Mouse (Mus musculus) neural tube, embryonic 14.5 days (tissue): ENCODE measurements around the gene Xrcc4. TPM values are rescaled to one million over a fixed set of nuclear protein-coding genes. Genes with fewer than 3 reads are reported as not detected.
"Not testable (repeated sequence)": the region's sequence is repeated elsewhere in the genome, so short reads cannot be mapped to it uniquely, and the experiment has no call there.

Experiments
- ATAC-seq: fragments of 200-750 bp; cut with Nextera tagmentation; 2 replicates; pipeline ENCODE4 v1.8.0; 2017; ENCODE audit warnings: low read depth, mild to moderate bottlenecking, moderate TSS enrichment, moderate library complexity
- H3K27ac ChIP-seq: fragments of 300-500 bp; sonication (generic); 2 replicates; pipeline ENCODE4 v1.5.1; 2014; ENCODE audit warnings: low read depth, mild to moderate bottlenecking, control low read depth, low read length, moderate library complexity, mixed read lengths
- H3K27me3 ChIP-seq: fragments of 300-500 bp; sonication (generic); 2 replicates; pipeline ENCODE4 v1.6.1; 2014; ENCODE audit warnings: low read length; ENCODE audit not compliant: control insufficient read depth, insufficient read depth
- H3K36me3 ChIP-seq: fragments of 300-500 bp; sonication (generic); 2 replicates; pipeline ENCODE4 v1.6.1; 2014; ENCODE audit warnings: low read length, mixed read lengths; ENCODE audit not compliant: control insufficient read depth, insufficient read depth
- H3K4me1 ChIP-seq: fragments of 300-500 bp; sonication (generic); 2 replicates; pipeline ENCODE4 v1.6.1; 2014; ENCODE audit warnings: low read length; ENCODE audit not compliant: control insufficient read depth, insufficient read depth
- H3K4me2 ChIP-seq: fragments of 300-500 bp; sonication (generic); 2 replicates; pipeline ENCODE4 v1.6.1; 2014; ENCODE audit warnings: mild to moderate bottlenecking, low read depth, low read length, control low read depth
- H3K4me3 ChIP-seq: fragments of 300-500 bp; sonication (generic); 2 replicates; pipeline ENCODE4 v1.5.1; 2014; ENCODE audit warnings: low read depth, low read length, control low read depth, mixed read lengths
- H3K9ac ChIP-seq: fragments of 300-500 bp; sonication (generic); replicated peaks from 2 replicates; pipeline ENCODE4 v1.6.1; 2014; ENCODE audit warnings: low read depth, mild to moderate bottlenecking, control low read depth, low read length, mixed read lengths
- H3K9me3 ChIP-seq: fragments of 300-500 bp; sonication (generic); 2 replicates; pipeline ENCODE4 v1.6.1; 2016; ENCODE audit warnings: low read length; ENCODE audit not compliant: control insufficient read depth
- whole genome bisulfite sequencing: fragments of 180-500 bp; shearing (Covaris S2); extraction: QIAGEN DNeasy Blood & Tissue Kit; methylation state at CpG from one replicate; pipeline ENCODE4 v1.1.7; 2014; 5-methylcytosine and 5-hydroxymethylcytosine counted together
- polyA plus RNA-seq: library from polyadenylated mRNA; unstranded; fragments of >200 nt; fragmentation: Nextera tagmentation; extraction: Ambion mirVana; gene quantifications from 2 replicates; pipeline ENCODE4 v1.2.1, GENCODE M21; 2014

The Xrcc4 gene
- polyA plus RNA-seq: 14.5 and 17.5 TPM in 2 replicates

GRCm38 (mm10) chr13:90088962-90089824, at the start of gene Xrcc4, which contains the start of gene Tmem167:
TSS of gene Xrcc4 (minus strand) at chr13:90089608.
TSS of gene Tmem167 (plus strand) at chr13:90089123.
- H3K27me3 ChIP-seq: no peaks in the 10 kb centered on the region
- H3K9ac ChIP-seq: peak within 1 kb of the TSS; percentile 84
- H3K9me3 ChIP-seq: no peaks in the 10 kb centered on the region
- H3K4me1 ChIP-seq: peaks cover 8% of the 10 kb centered on the region; the same call in 1 of the 2 replicates
- H3K4me2 ChIP-seq: peak within 1 kb of the TSS; percentile 97
- peak within 1 kb of the TSS; percentile 87 for H3K27ac ChIP-seq
- ATAC-seq: peak; percentile 100
- 3% methylated on average over 38 of the region's 41 CpGs for WGBS
- H3K4me3 ChIP-seq: peak within 1 kb of the TSS; percentile 85
- no peaks in the 10 kb centered on the region for H3K36me3 ChIP-seq

DNA sequence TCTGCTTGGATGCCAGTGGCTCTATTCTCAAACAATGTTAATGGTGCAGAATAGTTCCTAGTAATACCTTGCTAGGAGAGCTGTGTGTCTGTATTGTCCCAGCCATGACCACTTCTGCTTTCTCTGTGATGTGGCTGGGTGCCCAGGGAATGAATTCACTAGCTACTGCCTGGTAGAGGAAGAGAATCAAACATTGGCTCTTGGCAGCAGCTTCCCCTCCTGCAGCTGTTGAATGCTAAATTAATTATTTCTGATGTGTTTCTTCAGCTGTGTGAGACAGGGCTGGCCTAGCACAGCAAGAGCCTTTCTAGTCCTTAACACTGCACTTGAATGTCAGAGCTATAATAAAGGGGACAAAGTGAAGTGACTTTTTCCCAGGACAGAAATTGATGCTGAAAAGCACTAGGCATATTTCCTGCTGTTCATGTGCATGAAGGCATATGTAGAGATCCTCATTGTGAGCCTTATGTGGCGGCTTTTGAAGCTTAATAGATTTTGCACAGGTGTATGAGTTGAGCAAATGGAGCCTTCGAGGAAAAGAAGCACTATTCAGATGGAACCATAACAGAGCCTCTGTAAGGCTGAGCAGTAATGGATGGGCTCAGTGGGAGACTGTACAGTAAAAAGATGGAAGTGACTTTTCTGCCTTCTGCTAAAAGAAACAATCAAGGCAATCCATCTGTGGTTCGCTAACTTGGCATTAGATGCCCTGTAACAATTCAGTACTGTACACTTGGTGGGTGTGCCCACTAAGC, 46.9 kb upstream of the Xrcc4 start:
- peak; percentile 91 for ATAC-seq
- no peak overlapping the region for H3K4me2 ChIP-seq
- no peaks in the 10 kb centered on the region for H3K4me1 ChIP-seq
- H3K27me3 ChIP-seq: no peaks in the 10 kb centered on the region
- H3K9ac ChIP-seq: no peak overlapping the region
- 52% methylated on average over 3 of the region's 3 CpGs for WGBS
- H3K4me3 ChIP-seq: no peak overlapping the region
- H3K9me3 ChIP-seq: no peaks in the 10 kb centered on the region
- H3K36me3 ChIP-seq: no peaks in the 10 kb centered on the region
- no peak overlapping the region for H3K27ac ChIP-seq

GRCm38 (mm10) chr13:90111681-90112080, 22.3 kb upstream of the Xrcc4 start:
- ATAC-seq: no peak
- 96% methylated on average over 1 of the region's 1 CpGs for WGBS
- Histone ChIP-seq H3K27ac (no peak overlapping the region), H3K4me2 (no peak overlapping the region), H3K27me3 (no peaks in the 10 kb centered on the region), H3K4me3 (no peak overlapping the region), H3K4me1 (no peaks in the 10 kb centered on the region), H3K9me3 (no peaks in the 10 kb centered on the region), H3K36me3 (no peaks in the 10 kb centered on the region), H3K9ac (no peak overlapping the region)

DNA sequence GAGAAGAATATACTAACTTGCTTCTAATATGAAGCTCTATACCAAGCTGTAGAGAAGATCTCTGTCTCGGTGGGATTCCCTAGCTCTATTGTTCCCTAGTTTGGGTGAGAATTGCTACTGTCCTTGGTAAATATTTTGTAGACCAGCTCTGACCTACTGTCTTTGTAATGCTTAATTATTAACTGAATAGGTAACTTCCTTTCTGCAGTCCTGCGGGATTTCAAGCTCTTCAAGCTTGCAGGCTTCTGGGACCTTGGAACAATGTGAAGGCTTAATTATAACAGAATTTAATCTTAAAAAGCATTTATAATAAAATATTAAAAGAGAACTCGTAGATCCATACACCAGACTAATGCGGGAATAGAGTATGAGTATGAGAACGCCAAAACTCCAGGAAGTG, 19.3 kb upstream of the Xrcc4 start:
- 96% methylated on average over 5 of the region's 5 CpGs for WGBS

GRCm38 (mm10) chr13:90106139-90106538, 16.7 kb upstream of the Xrcc4 start:
- Histone ChIP-seq H3K9ac (no peak overlapping the region), H3K4me3 (no peak overlapping the region), H3K27ac (no peak overlapping the region), H3K36me3 (peaks cover 28% of the 10 kb centered on the region), H3K4me2 (no peak overlapping the region), H3K27me3 (no peaks in the 10 kb centered on the region), H3K9me3 (no peaks in the 10 kb centered on the region), H3K4me1 (no peaks in the 10 kb centered on the region)
- 98% methylated on average over 7 of the region's 7 CpGs for WGBS
- ATAC-seq: no peak; the same call in 1 of the 2 replicates

More for the DNA sequence above, 19.3 kb upstream of the Xrcc4 start:
- H3K9me3 ChIP-seq, ATAC-seq, H3K9ac ChIP-seq, H3K27ac ChIP-seq, H3K4me1 ChIP-seq, H3K4me3 ChIP-seq, H3K27me3 ChIP-seq, H3K4me2 ChIP-seq: not testable (repeated sequence)
- H3K36me3 ChIP-seq: peaks cover 21% of the 10 kb centered on the region

DNA sequence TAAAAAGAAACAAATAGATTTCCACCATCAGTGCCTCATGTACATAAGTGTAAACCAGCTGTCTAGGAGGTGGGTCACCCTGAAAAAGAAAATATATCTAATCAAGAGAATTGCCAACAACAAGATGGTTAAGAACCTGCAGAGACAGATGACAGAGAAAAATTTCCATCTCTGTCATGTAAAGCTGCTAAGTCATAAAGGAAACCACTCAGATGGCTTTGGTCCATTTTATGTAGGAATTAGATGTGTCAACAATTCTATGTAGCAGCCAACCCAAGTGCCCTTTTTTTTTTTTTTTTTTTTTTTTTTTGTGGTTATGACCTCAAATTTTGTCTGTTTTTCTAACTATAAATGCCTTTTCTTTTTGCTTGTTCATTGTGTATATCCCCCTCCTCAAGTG, 12.1 kb upstream of the Xrcc4 start:
- no peaks in the 10 kb centered on the region for H3K9me3 ChIP-seq
- H3K27me3 ChIP-seq: no peaks in the 10 kb centered on the region
- no peak overlapping the region for H3K4me2 ChIP-seq
- H3K9ac ChIP-seq: no peak overlapping the region
- peaks cover 30% of the 10 kb centered on the region for H3K36me3 ChIP-seq
- ATAC-seq: no peak
- H3K4me1 ChIP-seq: no peaks in the 10 kb centered on the region
- no peak overlapping the region for H3K4me3 ChIP-seq
- no peak overlapping the region for H3K27ac ChIP-seq

- H3K9ac ChIP-seq: peak overlapping the region; percentile 84
- ATAC-seq: peak; percentile 78
- WGBS: 0% methylated on average over 23 of the region's 27 CpGs
- no peaks in the 10 kb centered on the region for H3K36me3 ChIP-seq
- no peaks in the 10 kb centered on the region for H3K27me3 ChIP-seq
- H3K4me3 ChIP-seq: peak overlapping the region; percentile 85
- peaks cover 8% of the 10 kb centered on the region; the same call in 1 of the 2 replicates for H3K4me1 ChIP-seq
- peak overlapping the region; percentile 80 for H3K27ac ChIP-seq
- H3K4me2 ChIP-seq: peak overlapping the region; percentile 81
- H3K9me3 ChIP-seq: no peaks in the 10 kb centered on the region
These were observed 396 bp upstream of the Xrcc4 start for GRCm38 (mm10) chr13:90089825-90090183.

DNA sequence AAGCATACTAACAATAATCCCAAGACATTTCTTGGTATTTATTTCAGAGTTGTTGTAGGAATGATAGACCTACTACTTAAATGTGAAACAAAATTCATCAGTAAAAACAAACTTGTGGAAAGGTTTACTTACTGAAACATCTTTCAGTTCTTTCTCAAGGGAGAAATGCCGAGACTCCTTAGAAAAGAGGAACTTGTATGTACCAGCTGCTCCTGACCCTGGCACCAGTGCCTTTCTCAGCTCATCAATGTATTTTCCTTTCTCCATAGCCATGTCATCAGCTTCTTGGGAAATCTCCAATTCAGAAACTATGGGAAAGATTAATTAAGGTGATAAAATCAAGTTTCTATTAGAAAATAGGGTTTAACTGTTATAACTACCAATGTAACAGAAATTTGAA, 27.5 kb downstream of the Xrcc4 start:
- Histone ChIP-seq H3K27me3 (no peaks in the 10 kb centered on the region), H3K9me3 (no peaks in the 10 kb centered on the region), H3K4me2 (no peak overlapping the region), H3K27ac (no peak overlapping the region), H3K4me1 (no peaks in the 10 kb centered on the region), H3K36me3 (no peaks in the 10 kb centered on the region), H3K9ac (no peak overlapping the region), H3K4me3 (no peak overlapping the region)
- ATAC-seq: no peak
- 96% methylated on average over 1 of the region's 1 CpGs for WGBS

DNA sequence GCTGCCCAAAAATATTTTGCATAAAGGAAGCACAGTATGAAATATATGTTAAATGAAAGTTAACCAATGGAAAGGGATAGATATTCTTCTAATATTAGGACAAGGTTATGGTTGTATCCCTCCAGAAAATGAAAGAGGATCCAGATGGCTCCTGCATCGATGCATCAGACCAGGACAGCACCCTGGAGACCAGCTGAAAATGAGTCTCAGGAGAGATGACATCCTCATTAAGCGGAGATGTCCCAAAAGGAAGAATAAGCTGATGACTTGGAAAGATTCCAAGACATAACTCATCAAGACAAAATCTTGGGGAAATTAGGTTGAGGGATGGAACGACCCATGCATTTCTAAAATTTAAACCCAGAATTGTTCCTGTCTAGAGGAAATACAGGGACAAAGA, 37.0 kb downstream of the Xrcc4 start:
- Histone ChIP-seq H3K9ac (no peak overlapping the region), H3K4me1 (no peaks in the 10 kb centered on the region), H3K36me3 (no peaks in the 10 kb centered on the region), H3K4me2 (no peak overlapping the region), H3K27ac (no peak overlapping the region), H3K4me3 (no peak overlapping the region), H3K27me3 (no peaks in the 10 kb centered on the region), H3K9me3 (no peaks in the 10 kb centered on the region)
- peak; percentile 51; the same call in 1 of the 2 replicates for ATAC-seq
- 39% methylated on average over 3 of the region's 3 CpGs for WGBS
